Mouse (Mus musculus) CH12.LX (cell line): ENCODE data around the gene Lss.

Experiments used
- CTCF ChIP-seq, 2 experiments: IDR thresholded peaks in 1 of 2; conservative IDR thresholded peaks in 1 of 2; 2 replicates each; pipeline ENCODE4 v1.5.1; 2011 to 2012; ENCODE audit warnings: low read depth in 2 of 2, low read length in 2 of 2, improper control_type of control experiment in 1 of 2, inconsistent platforms in 1 of 2, mild to moderate bottlenecking in 1 of 2, moderate library complexity in 1 of 2
- POLR2A ChIP-seq: IDR thresholded peaks from 2 replicates; pipeline ENCODE4 v1.6.1; 2011; ENCODE audit warnings: low read depth, mild to moderate bottlenecking, improper control_type of control experiment, low read length

- TF ChIP-seq CTCF (conservative IDR thresholded peaks at IDR 0.05 in 1 of 2, IDR thresholded peaks at IDR 0.05 in 1 of 2; ENCODE audit: low read depth in 2 of 2, low read length in 2 of 2) (no peak), POLR2A (no peak)
These were observed 71.3 kb downstream of the Lss start for GRCm38 (mm10) chr10:76602690-76603089.
